Mouse (Mus musculus) midbrain, embryonic 13.5 days (tissue): ENCODE measurements around the gene 2010111I01Rik. TPM values are rescaled to one million over a fixed set of nuclear protein-coding genes. Genes with fewer than 3 reads are reported as not detected.
A peak's percentile ranks its signal among the peaks of the same experiment; 100 is the strongest.
"Not testable (repeated sequence)": the region's sequence is repeated elsewhere in the genome, so short reads cannot be mapped to it uniquely, and the experiment has no call there.

Experiments used
- ATAC-seq: fragments of 200-750 bp; cut with Nextera tagmentation; 2 replicates; pipeline ENCODE4 v1.8.0; 2017; ENCODE audit warnings: mild to moderate bottlenecking, moderate TSS enrichment, moderate library complexity
- H3K27ac ChIP-seq: fragments of 300-500 bp; sonication (generic); 2 replicates; pipeline ENCODE4 v1.5.1; 2015; ENCODE audit warnings: inconsistent platforms, mild to moderate bottlenecking, moderate library complexity
- H3K27me3 ChIP-seq: fragments of 300-500 bp; sonication (generic); 2 replicates; pipeline ENCODE4 v1.6.1; 2015; ENCODE audit warnings: mild to moderate bottlenecking, inconsistent platforms
- H3K36me3 ChIP-seq: fragments of 300-500 bp; sonication (generic); 2 replicates; pipeline ENCODE4 v1.6.1; 2015; ENCODE audit warnings: mild to moderate bottlenecking, inconsistent platforms
- H3K4me1 ChIP-seq: fragments of 300-500 bp; sonication (generic); replicated peaks from 2 replicates; pipeline ENCODE4 v1.6.1; 2015; ENCODE audit warnings: inconsistent platforms
- H3K4me2 ChIP-seq: fragments of 300-500 bp; sonication (generic); replicated peaks from 2 replicates; pipeline ENCODE4 v1.6.1; 2015; ENCODE audit warnings: moderate library complexity, mild to moderate bottlenecking, inconsistent platforms
- H3K4me3 ChIP-seq: fragments of 300-500 bp; sonication (generic); replicated peaks from 2 replicates; pipeline ENCODE4 v1.5.1; 2015; ENCODE audit warnings: mild to moderate bottlenecking, inconsistent platforms
- H3K9ac ChIP-seq: fragments of 300-500 bp; sonication (generic); replicated peaks from 2 replicates; pipeline ENCODE4 v1.6.1; 2015; ENCODE audit warnings: mild to moderate bottlenecking, inconsistent platforms
- H3K9me3 ChIP-seq: fragments of 300-500 bp; sonication (generic); 2 replicates; pipeline ENCODE4 v1.6.1; 2016; ENCODE audit warnings: mild to moderate bottlenecking, inconsistent platforms
- WGBS: fragments of 180-500 bp; shearing (Covaris S2); methylation state at CpG from one replicate; pipeline ENCODE4 v1.1.7; 2015; 5-methylcytosine and 5-hydroxymethylcytosine counted together
- polyA plus RNA-seq: library from polyadenylated mRNA; unstranded; fragments of >200 nt; fragmentation: Nextera tagmentation; extraction: Ambion mirVana; gene quantifications from 2 replicates; pipeline ENCODE4 v1.2.1, GENCODE M21; 2015

2010111I01Rik gene
- polyA plus RNA-seq, 1 experiment from 2014 or later, result 28.6 TPM

DNA sequence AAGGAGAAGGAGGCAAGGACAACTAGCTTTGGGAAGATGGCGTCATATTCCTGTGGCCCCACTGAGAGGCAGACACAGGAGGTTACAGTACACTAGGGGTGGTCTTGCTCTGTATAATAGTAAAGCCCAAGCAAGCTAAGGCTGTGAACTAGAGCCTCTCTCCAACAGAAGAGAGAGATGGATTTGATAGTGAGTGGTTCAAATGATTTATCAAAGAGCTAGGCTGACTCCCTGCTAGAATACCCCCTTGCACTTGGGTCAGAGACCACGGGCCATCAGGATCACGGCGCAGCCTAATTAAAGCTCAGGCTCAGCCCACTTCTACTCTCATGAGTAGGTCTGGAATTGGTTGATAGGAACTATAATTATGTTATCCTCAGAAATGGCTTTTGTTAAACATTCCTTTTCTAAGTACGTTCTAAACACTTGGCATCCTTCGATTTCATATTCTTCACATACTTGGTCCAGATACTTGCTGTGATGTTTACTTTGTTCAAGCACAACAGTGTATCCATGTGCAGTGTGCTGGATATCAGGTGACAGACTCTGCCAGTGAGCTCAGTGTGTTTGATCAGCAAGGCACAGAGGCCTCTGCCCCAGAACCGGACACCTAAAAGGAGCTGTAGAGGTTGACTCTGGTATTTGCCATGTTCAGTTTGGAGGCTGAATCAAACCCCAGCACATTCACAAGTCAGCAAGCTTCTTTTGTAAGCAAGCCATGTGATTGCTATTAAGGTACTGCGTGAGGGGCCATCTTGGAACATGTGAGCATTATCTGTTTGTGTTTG lies 261.3 kb downstream of the 2010111I01Rik start:
- Histone ChIP-seq H3K9ac (no peak overlapping the region), H3K4me1 (0 out of 2 replicates have a peak, but pooled peaks cover 2% of the 10 kb centered on the region), H3K9me3 (no peaks in the 10 kb centered on the region), H3K36me3 (no peaks in the 10 kb centered on the region), H3K4me2 (no peak overlapping the region), H3K4me3 (no peak overlapping the region), H3K27ac (no peak overlapping the region), H3K27me3 (no peaks in the 10 kb centered on the region)
- 82% methylated on average over 8 of the region's 8 CpGs for WGBS
- no peak for ATAC-seq

DNA sequence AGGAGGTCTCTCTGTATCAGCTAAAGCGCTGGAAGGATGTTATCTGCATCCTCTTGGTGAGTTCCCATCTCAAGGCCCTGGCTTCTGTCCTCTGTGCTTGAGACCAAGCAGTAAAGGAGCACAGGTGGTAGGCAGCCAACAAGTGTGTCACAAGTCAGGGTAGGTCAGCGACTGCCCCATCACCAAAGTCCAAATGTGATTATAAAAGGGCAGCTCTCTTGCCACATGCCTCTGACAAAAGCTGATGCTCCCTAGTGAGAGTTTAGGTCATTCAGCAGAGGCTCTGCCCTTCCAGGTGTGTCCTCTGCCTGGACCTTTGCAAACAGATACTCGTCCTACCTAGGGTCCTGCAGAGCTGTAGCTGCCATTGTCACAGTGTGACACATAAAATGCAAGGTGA lies 263.1 kb downstream of the 2010111I01Rik start:
- H3K9ac ChIP-seq, result no peak overlapping the region
- no peak for ATAC-seq
- no peaks in the 10 kb centered on the region for H3K9me3 ChIP-seq
- 0 out of 2 replicates have a peak, but pooled peaks cover 12% of the 10 kb centered on the region for H3K4me1 ChIP-seq
- H3K4me3 ChIP-seq, result no peak overlapping the region
- no peak overlapping the region for H3K4me2 ChIP-seq
- H3K27ac ChIP-seq, result no peak overlapping the region
- no peaks in the 10 kb centered on the region for H3K36me3 ChIP-seq
- 85% methylated on average over 3 of the region's 3 CpGs for WGBS
- no peaks in the 10 kb centered on the region for H3K27me3 ChIP-seq

DNA sequence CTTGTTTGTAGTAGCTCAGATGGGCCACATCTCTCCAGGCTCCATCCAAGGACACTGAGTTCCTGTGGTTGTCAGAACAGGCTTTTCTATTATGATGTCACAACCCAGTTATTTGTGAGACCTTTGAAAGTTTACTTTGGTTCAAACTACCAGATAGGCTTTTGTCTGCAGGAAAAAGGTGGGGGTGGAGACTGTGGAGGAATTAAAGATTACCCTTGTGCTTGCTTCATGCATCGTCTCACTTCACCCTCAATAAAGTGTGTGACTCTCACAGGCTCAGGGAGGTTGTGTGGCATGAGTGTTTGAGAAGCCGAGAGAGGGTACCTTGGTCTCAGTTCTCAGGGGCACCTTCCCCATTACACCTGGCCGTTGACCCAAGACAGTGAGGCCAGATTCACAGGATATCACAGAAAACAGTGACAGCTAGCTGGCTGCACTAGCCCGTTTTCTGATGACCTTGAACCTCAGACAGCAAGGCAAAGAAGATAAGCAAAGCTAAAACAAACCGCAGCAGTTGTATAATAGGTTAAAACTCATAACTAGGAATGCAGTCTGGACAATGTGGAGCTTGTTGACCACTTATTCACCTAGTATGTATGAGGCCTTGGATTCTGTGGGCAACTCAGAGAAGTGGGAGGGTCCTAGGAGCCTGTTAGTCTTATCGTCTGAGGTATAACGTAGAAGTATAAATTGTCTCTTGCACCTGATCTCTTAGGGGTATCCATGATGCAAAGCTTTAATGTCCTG lies 266.4 kb downstream of the 2010111I01Rik start:
- H3K9me3 ChIP-seq, result no peaks in the 10 kb centered on the region
- 71% methylated on average over 7 of the region's 7 CpGs for WGBS
- no peak overlapping the region for H3K4me2 ChIP-seq
- H3K36me3 ChIP-seq, result no peaks in the 10 kb centered on the region
- no peak overlapping the region for H3K27ac ChIP-seq
- 0 out of 2 replicates have a peak, but pooled peaks cover 12% of the 10 kb centered on the region for H3K4me1 ChIP-seq
- H3K4me3 ChIP-seq, result no peak overlapping the region
- no peak for ATAC-seq
- no peak overlapping the region for H3K9ac ChIP-seq
- no peaks in the 10 kb centered on the region for H3K27me3 ChIP-seq

DNA sequence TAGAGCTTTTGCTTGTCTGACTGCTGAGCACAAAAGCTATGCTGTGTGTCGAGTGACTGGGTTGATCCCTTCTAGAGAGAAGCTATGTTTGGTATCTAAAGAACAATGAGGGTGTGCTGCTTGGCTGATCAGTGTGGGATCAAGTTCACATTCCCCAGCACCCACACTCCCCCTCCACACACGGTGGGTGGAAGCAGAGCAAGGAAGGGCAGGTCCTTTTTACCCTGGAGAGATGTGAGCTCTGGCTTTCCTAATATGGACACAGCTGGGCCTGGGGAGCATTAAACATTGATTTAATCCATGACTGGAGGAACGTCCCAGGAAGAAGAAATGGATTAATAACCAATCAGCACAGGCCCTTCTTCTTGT lies 267.0 kb downstream of the 2010111I01Rik start:
- Histone ChIP-seq H3K4me2 (no peak overlapping the region), H3K27me3 (no peaks in the 10 kb centered on the region), H3K9ac (no peak overlapping the region), H3K9me3 (no peaks in the 10 kb centered on the region), H3K4me1 (0 out of 2 replicates have a peak, but pooled peaks cover 12% of the 10 kb centered on the region), H3K27ac (no peak overlapping the region), H3K4me3 (no peak overlapping the region), H3K36me3 (no peaks in the 10 kb centered on the region)
- 11% methylated on average over 3 of the region's 3 CpGs for WGBS
- no peak for ATAC-seq

DNA sequence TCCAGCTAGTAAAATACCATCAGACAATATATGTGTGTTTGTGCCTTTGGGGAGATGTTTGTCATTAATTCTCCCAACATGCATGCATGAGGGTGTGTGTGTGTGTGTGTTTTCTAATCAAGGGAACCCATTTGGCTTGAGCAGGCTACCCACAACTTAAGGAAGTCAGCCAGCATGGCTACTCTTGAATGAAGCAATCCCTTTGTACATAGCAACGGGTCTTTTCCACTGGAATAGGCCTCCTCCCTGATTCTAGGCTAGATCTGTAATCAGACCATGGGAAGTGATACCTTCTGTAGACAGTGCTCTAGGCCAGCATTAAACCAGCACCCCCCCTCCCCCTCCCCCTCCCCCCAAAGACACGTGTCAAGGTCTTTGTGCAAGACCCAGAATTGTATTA lies 267.9 kb downstream of the 2010111I01Rik start:
- Histone ChIP-seq H3K9me3 (no peaks in the 10 kb centered on the region), H3K27ac (no peak overlapping the region), H3K9ac (no peak overlapping the region), H3K36me3 (no peaks in the 10 kb centered on the region), H3K4me3 (no peak overlapping the region), H3K27me3 (no peaks in the 10 kb centered on the region), H3K4me1 (0 out of 2 replicates have a peak, but pooled peaks cover 12% of the 10 kb centered on the region), H3K4me2 (no peak overlapping the region)
- WGBS, result 83% methylated on average over 2 of the region's 2 CpGs
- ATAC-seq, result no peak

DNA sequence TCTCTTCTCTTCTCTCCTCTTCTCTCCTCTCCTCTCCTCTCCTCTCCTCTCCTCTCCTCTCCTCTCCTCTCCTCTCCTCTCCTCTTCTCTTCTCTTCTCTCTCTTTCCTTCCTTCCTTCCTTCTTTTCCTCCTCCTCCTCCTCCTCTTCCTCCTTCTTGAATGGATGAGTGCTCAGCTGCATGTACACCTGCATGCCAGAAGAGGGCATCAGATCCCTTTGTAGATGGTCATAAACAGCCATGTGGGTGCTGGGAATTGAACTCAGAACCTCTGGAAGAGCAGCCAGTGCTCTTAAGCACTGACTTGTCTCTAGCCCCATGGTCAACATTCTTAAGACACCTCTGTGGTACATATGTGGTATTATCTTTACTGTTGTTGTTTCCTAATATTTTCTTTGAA lies 269.8 kb downstream of the 2010111I01Rik start:
- not testable (repeated sequence) for H3K36me3 ChIP-seq, H3K9me3 ChIP-seq, H3K4me3 ChIP-seq, H3K27me3 ChIP-seq, H3K27ac ChIP-seq, ATAC-seq, H3K9ac ChIP-seq, H3K4me2 ChIP-seq
- H3K4me1 ChIP-seq, result peaks cover 21% of the 10 kb centered on the region

DNA sequence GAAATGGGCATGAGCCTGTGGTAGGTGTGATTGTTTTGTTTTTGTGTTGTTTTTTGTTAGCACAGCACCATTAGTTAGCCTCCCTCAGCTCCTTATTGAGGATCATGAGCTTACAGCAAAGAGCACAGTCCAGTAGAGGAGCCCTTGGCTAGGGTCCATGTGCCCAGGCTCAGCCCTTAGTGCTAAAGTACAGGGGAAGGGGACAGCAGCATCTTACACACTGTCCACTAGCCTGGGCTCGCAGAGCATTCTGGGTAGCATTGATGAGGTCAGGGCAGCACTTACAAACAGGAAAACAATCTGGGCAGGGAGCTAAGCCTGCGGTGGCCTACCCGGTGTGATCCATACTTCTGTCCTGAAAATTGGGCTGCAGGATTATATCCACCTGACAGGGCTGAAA lies 270.9 kb downstream of the 2010111I01Rik start:
- H3K4me3 ChIP-seq, result no peak overlapping the region
- no peak overlapping the region for H3K4me2 ChIP-seq
- WGBS, result 86% methylated on average over 3 of the region's 3 CpGs
- H3K36me3 ChIP-seq, result no peaks in the 10 kb centered on the region
- H3K9me3 ChIP-seq, result no peaks in the 10 kb centered on the region
- peaks cover 27% of the 10 kb centered on the region for H3K4me1 ChIP-seq
- no peak overlapping the region for H3K27ac ChIP-seq
- ATAC-seq, result no peak
- no peaks in the 10 kb centered on the region for H3K27me3 ChIP-seq
- H3K9ac ChIP-seq, result no peak overlapping the region

DNA sequence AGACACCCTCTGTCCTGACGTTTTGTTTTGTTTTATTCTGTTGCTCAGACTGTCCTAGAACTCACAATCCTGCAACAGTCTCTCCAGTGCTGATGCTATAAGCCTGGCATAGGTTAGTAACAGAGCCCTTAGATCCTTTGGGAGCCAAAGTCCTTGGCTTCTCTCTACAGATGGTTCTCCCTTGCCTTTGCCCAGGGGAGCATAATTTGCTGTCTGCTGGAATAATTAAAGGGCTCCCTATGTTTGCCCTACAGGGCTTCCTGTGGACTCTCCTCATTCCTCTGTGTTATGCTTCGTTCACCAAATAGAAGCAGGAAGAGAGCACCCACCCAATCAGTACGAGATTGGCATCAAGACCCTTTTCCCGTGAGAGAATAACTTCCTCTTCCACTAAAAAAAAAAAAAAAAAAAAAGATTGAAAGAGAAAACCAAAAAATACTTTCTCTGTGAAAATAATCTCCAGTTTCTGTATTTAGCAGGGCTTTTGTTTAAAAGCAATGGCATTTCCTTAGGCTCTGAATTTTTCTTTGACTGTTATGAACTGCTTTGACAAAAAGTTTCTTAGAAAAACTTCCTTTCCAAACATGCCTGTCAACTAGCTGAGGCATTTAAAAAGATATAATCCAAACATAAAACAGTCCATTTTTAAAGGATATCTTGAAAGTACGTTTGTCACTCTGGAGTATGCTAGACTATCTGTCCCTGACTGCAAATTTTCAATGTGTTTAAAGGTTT lies 271.6 kb downstream of the 2010111I01Rik start:
- WGBS, result 70% methylated on average over 5 of the region's 5 CpGs
- no peaks in the 10 kb centered on the region for H3K27me3 ChIP-seq
- H3K36me3 ChIP-seq, result no peaks in the 10 kb centered on the region
- no peak overlapping the region for H3K4me2 ChIP-seq
- no peak overlapping the region for H3K9ac ChIP-seq
- H3K27ac ChIP-seq, result no peak overlapping the region
- H3K4me1 ChIP-seq, result peaks cover 28% of the 10 kb centered on the region
- ATAC-seq, result no peak
- H3K4me3 ChIP-seq, result no peak overlapping the region
- no peaks in the 10 kb centered on the region for H3K9me3 ChIP-seq

DNA sequence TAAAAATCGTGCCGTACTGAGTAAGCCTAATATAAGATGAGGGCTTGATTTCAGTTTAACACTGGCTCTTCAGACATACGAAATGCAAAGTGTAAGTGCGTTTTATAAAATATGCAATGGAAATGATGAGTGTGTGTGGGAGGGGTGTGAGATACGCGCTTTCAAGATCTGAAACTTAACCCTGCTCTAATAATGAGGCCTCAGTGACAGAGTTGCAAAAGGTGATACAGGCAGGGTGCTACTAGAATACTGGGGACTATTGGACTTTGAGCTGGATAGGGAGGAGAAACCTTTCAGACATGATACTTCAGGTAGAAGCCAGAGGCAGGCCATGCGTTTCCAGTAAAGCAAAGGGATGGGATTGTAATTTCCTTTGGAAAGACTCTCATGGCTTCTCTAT lies 273.4 kb downstream of the 2010111I01Rik start:
- Histone ChIP-seq H3K27ac (no peak overlapping the region), H3K27me3 (no peaks in the 10 kb centered on the region), H3K9ac (no peak overlapping the region), H3K4me3 (no peak overlapping the region), H3K4me2 (no peak overlapping the region), H3K36me3 (no peaks in the 10 kb centered on the region), H3K9me3 (no peaks in the 10 kb centered on the region), H3K4me1 (peaks cover 28% of the 10 kb centered on the region)
- 94% methylated on average over 7 of the region's 7 CpGs for WGBS
- ATAC-seq, result no peak

DNA sequence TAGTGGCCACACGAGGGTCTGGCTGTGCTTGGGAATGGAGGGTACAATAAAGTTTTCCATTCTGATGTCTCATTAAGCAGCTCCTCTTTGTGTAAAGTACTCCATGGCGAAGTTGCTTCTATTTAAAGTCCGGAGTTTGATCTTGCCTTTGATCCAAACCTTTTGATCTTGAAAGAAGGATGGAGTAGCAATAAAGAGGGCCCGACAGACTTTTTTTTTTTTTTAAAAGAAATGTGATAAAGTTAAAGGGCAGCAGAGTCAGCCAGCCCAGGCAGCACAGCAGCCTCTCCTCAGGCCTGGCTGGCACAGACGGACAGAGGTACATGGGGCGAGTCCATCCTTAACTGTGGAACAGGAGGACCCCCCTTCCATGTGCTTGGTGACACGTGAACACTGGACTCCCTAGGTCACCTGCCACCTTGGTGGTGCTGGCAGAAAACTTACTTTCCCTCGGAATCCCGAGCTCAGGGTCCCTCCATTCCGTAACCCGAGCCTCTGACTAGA lies 274.7 kb downstream of the 2010111I01Rik start:
- H3K4me1 ChIP-seq, result peaks cover 33% of the 10 kb centered on the region
- peak overlapping the region; percentile 57; the same call in 1 of the 2 replicates for H3K27ac ChIP-seq
- H3K9me3 ChIP-seq, result no peaks in the 10 kb centered on the region
- no peaks in the 10 kb centered on the region for H3K27me3 ChIP-seq
- no peaks in the 10 kb centered on the region for H3K36me3 ChIP-seq
- peak; percentile 82 for ATAC-seq
- H3K4me2 ChIP-seq, result peak overlapping the region; percentile 89
- H3K4me3 ChIP-seq, result peak overlapping the region; percentile 67
- H3K9ac ChIP-seq, result peak overlapping the region; percentile 83
- WGBS, result 4% methylated on average over 11 of the region's 11 CpGs

DNA sequence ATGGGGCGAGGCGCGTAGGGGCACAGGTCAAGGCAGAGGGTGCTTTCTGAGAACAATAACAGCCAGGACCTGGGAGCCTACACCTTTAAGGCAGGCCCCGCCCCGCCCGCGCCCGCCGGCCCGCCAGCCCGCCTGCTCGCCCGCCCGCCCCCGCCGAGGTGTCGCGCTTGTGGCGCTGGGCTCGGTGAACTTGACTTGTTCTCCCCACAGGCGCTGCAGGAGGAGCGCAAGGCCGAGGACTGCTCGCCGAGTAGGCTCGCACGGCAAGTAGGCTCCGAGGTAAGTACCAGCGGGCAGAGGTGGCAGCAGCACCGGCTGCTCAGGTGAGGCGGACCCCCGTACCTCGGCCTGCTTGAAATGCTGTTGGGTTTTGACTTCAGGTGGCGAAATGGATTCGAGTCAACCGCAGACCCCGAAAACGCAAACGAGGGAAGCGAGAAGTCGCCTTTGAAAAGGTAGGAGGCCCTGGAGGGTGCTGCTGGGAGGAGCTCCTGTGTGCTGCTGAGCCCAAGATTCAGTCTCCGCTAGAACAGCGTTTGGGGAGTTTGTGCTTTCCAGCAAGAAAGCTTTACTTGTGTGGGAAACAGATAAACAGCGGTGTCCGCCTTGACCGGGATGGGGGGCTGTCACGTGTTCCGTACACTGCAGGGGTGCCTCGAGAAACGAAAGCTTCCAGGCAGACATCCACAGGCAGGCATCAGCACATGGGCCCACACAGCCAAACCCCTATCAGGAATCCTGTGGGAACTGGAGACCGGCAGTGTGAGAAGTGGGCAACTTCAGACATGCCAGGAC lies 275.4 kb downstream of the 2010111I01Rik start:
- H3K9ac ChIP-seq, result peak overlapping the region; percentile 83
- peak overlapping the region; percentile 57 for H3K27ac ChIP-seq
- H3K4me2 ChIP-seq, result peak overlapping the region; percentile 89
- peaks cover 38% of the 10 kb centered on the region for H3K4me1 ChIP-seq
- no peaks in the 10 kb centered on the region for H3K36me3 ChIP-seq
- peak; percentile 85 for ATAC-seq
- no peaks in the 10 kb centered on the region for H3K27me3 ChIP-seq
- H3K9me3 ChIP-seq, result no peaks in the 10 kb centered on the region
- peak overlapping the region; percentile 67 for H3K4me3 ChIP-seq
- WGBS, result under 1% methylated on average over 51 of the region's 51 CpGs
